Mouse (Mus musculus): ENCODE measurements around the gene BC107364.
"Not testable (repeated sequence)": the region's sequence is repeated elsewhere in the genome, so short reads cannot be mapped to it uniquely, and the experiment has no call there.

The BC107364 gene

GRCm38 (mm10) chr3:96486064-96486827 is 34.1 kb upstream of the BC107364 start:
- in situ Hi-C loops (cut with MboI; ENCODE audit: low sequenced_read_pairs) = not testable (repeated sequence)

- in situ Hi-C loops (cut with MboI; ENCODE audit: low sequenced_read_pairs) = no loop called here
Observed at GRCm38 (mm10) chr3:96485361-96485760, 33.3 kb upstream of the BC107364 start.

GRCm38 (mm10) chr3:96484921-96485320 is 32.8 kb upstream of the BC107364 start:
- in situ Hi-C loops (cut with MboI; ENCODE audit: low sequenced_read_pairs) = no loop called here

GRCm38 (mm10) chr3:96483946-96484345 is 31.8 kb upstream of the BC107364 start:
- in situ Hi-C loops (cut with MboI; ENCODE audit: low sequenced_read_pairs) = no loop called here

- in situ Hi-C loops (cut with MboI; ENCODE audit: low sequenced_read_pairs) = not testable (repeated sequence)
Observed at GRCm38 (mm10) chr3:96483044-96483443, 30.9 kb upstream of the BC107364 start.

- in situ Hi-C loops (cut with MboI; ENCODE audit: low sequenced_read_pairs) = no loop called here
Observed at GRCm38 (mm10) chr3:96482451-96482850, 30.3 kb upstream of the BC107364 start.

GRCm38 (mm10) chr3:96481856-96482255 is 29.8 kb upstream of the BC107364 start:
- in situ Hi-C loops (cut with MboI; ENCODE audit: low sequenced_read_pairs) = no loop called here

- in situ Hi-C loops (cut with MboI; ENCODE audit: low sequenced_read_pairs) = no loop called here
Observed at GRCm38 (mm10) chr3:96480684-96481270, 28.7 kb upstream of the BC107364 start.

- in situ Hi-C loops (cut with MboI; ENCODE audit: low sequenced_read_pairs) = no loop called here
Observed at GRCm38 (mm10) chr3:96479249-96479648, 27.1 kb upstream of the BC107364 start.

- in situ Hi-C loops (cut with MboI; ENCODE audit: low sequenced_read_pairs) = no loop called here
Observed at GRCm38 (mm10) chr3:96477558-96477957, 25.5 kb upstream of the BC107364 start.

- in situ Hi-C loops (cut with MboI; ENCODE audit: low sequenced_read_pairs) = no loop called here
Observed at GRCm38 (mm10) chr3:96477084-96477483, 25.0 kb upstream of the BC107364 start.

GRCm38 (mm10) chr3:96474909-96475655 is 23.0 kb upstream of the BC107364 start:
- in situ Hi-C loops (cut with MboI; ENCODE audit: low sequenced_read_pairs) = no loop called here

GRCm38 (mm10) chr3:96473556-96473955 is 21.4 kb upstream of the BC107364 start:
- in situ Hi-C loops (cut with MboI; ENCODE audit: low sequenced_read_pairs) = not testable (repeated sequence)

- in situ Hi-C loops (cut with MboI; ENCODE audit: low sequenced_read_pairs) = no loop called here
Observed at GRCm38 (mm10) chr3:96472066-96472465, 20.0 kb upstream of the BC107364 start.

GRCm38 (mm10) chr3:96469626-96470025 is 17.5 kb upstream of the BC107364 start:
- in situ Hi-C loops (cut with MboI; ENCODE audit: low sequenced_read_pairs) = no loop called here

GRCm38 (mm10) chr3:96468335-96468734 is 16.2 kb upstream of the BC107364 start:
- in situ Hi-C loops (cut with MboI; ENCODE audit: low sequenced_read_pairs) = not testable (repeated sequence)

- in situ Hi-C loops (cut with MboI; ENCODE audit: low sequenced_read_pairs) = no loop called here
Observed at GRCm38 (mm10) chr3:96467641-96468040, 15.5 kb upstream of the BC107364 start.

GRCm38 (mm10) chr3:96463891-96464290 is 11.8 kb upstream of the BC107364 start:
- in situ Hi-C loops (cut with MboI; ENCODE audit: low sequenced_read_pairs) = no loop called here

GRCm38 (mm10) chr3:96460568-96460870 is 8.4 kb upstream of the BC107364 start:
- in situ Hi-C loops (cut with MboI; ENCODE audit: low sequenced_read_pairs) = not testable (repeated sequence)

- in situ Hi-C loops (cut with MboI; ENCODE audit: low sequenced_read_pairs) = not testable (repeated sequence)
Observed at GRCm38 (mm10) chr3:96459757-96460567, 7.9 kb upstream of the BC107364 start.

GRCm38 (mm10) chr3:96458886-96459439 is 6.9 kb upstream of the BC107364 start:
- in situ Hi-C loops (cut with MboI; ENCODE audit: low sequenced_read_pairs) = not testable (repeated sequence)

Data from CH12F3 (cell line).